Mouse (Mus musculus) frontal cortex, adult 2 months (tissue): Measurements from ENCODE around the gene Dapk2. TPM values are rescaled to one million over a fixed set of nuclear protein-coding genes. Genes with fewer than 3 reads are reported as not detected.

Experiments
- DNase-seq, 2 experiments: peaks; one replicate each; pipeline ENCODE4 v3.0.0; 2022; ENCODE audit warnings: low spot score in 1 of 2; ENCODE audit errors: extremely low spot score in 1 of 2
- polyA plus RNA-seq: library from polyadenylated mRNA; depleted of rRNA; stranded (reverse); fragments of >200 nt; gene quantifications from 2 replicates; pipeline ENCODE4 v1.2.3, GENCODE M21; 2012

The Dapk2 gene
- polyA plus RNA-seq, 1 experiment, result 2.1 TPM

GRCm38 (mm10) chr9:66225737-66226485 is 67.9 kb downstream of the Dapk2 start:
- DNase-seq, result no peak

GRCm38 (mm10) chr9:66228456-66229151 is 70.6 kb downstream of the Dapk2 start:
- no peak for DNase-seq

- no peak for DNase-seq
These were observed 73.9 kb downstream of the Dapk2 start for GRCm38 (mm10) chr9:66231820-66232479.

GRCm38 (mm10) chr9:66236615-66237014 is 78.6 kb downstream of the Dapk2 start:
- DNase-seq, result no peak

GRCm38 (mm10) chr9:66237742-66238141 is 79.7 kb downstream of the Dapk2 start:
- DNase-seq, result no peak

GRCm38 (mm10) chr9:66239173-66239572 is 81.2 kb downstream of the Dapk2 start:
- no peak for DNase-seq

- no peak for DNase-seq
These were observed 81.7 kb downstream of the Dapk2 start for GRCm38 (mm10) chr9:66239691-66240090.

GRCm38 (mm10) chr9:66240493-66240892 is 82.5 kb downstream of the Dapk2 start:
- DNase-seq, result no peak

- DNase-seq, result peak in 1 of 2 experiments; percentile 17
These were observed 83.0 kb downstream of the Dapk2 start for GRCm38 (mm10) chr9:66240991-66241390.

- DNase-seq, result no peak
These were observed 83.7 kb downstream of the Dapk2 start for GRCm38 (mm10) chr9:66241722-66242121.

GRCm38 (mm10) chr9:66243240-66243639 is 85.2 kb downstream of the Dapk2 start:
- no peak for DNase-seq

GRCm38 (mm10) chr9:66244079-66244478 is 86.1 kb downstream of the Dapk2 start:
- no peak for DNase-seq

GRCm38 (mm10) chr9:66245707-66246106 is 87.7 kb downstream of the Dapk2 start:
- DNase-seq, result no peak

GRCm38 (mm10) chr9:66249281-66249680 is 91.3 kb downstream of the Dapk2 start:
- DNase-seq, result no peak

GRCm38 (mm10) chr9:66251159-66251691 is 93.2 kb downstream of the Dapk2 start:
- DNase-seq, result no peak

- no peak for DNase-seq
These were observed 103.7 kb downstream of the Dapk2 start for GRCm38 (mm10) chr9:66261741-66262140.

- DNase-seq, result no peak
These were observed 105.7 kb downstream of the Dapk2 start for GRCm38 (mm10) chr9:66263701-66264100.

- DNase-seq, result peak; percentile 68 to 76
These were observed 107.6 kb downstream of the Dapk2 start for GRCm38 (mm10) chr9:66265645-66266044.

GRCm38 (mm10) chr9:66266237-66267170 is 108.5 kb downstream of the Dapk2 start:
- peak in 1 of 2 experiments; percentile 39 for DNase-seq

- DNase-seq, result no peak
These were observed 110.8 kb downstream of the Dapk2 start for GRCm38 (mm10) chr9:66268804-66269203.
